Mouse (Mus musculus) testis, postnatal 10 days (tissue): ENCODE results near the gene Ang.

Experiments used
- DNase-seq: peaks from one replicate; pipeline ENCODE4 v3.0.0; 2021; ENCODE audit warnings: low spot score

Ang gene

GRCm38 (mm10) chr14:51090921-51091900 is at the start of gene Ang, which contains the start of gene Rnase4:
Gene Ang (plus strand): TSS chr14:51091150.
Gene Rnase4 (plus strand): TSS chr14:51091077.
- peak; percentile 71 for DNase-seq

GRCm38 (mm10) chr14:51041769-51042168 is 49.2 kb upstream of the Ang start, which contains the start of gene Rnase9:
Gene Rnase9 (minus strand): TSS chr14:51041869.
- DNase-seq, result no peak

- DNase-seq, result no peak
Observed at GRCm38 (mm10) chr14:51047846-51048245, 43.1 kb upstream of the Ang start.

- no peak for DNase-seq
Observed at GRCm38 (mm10) chr14:51050063-51050462, 40.9 kb upstream of the Ang start, which contains the start of gene Rnase11. Gene Rnase11 (minus strand): TSS chr14:51050163.

GRCm38 (mm10) chr14:51051941-51052340 is 39.0 kb upstream of the Ang start:
- DNase-seq, result no peak

- no peak for DNase-seq
Observed at GRCm38 (mm10) chr14:51053176-51053575, 37.8 kb upstream of the Ang start.

- DNase-seq, result no peak
Observed at GRCm38 (mm10) chr14:51054243-51055237, 36.4 kb upstream of the Ang start.

GRCm38 (mm10) chr14:51057401-51057831 is 33.5 kb upstream of the Ang start, which contains the start of gene Rnase12:
Gene Rnase12 (minus strand): TSS chr14:51057661.
- no peak for DNase-seq

- DNase-seq, result no peak
Observed at GRCm38 (mm10) chr14:51060761-51061160, 30.2 kb upstream of the Ang start.

- no peak for DNase-seq
Observed at GRCm38 (mm10) chr14:51068956-51069355, 22.0 kb upstream of the Ang start.

- DNase-seq, result peak; percentile 58
Observed at GRCm38 (mm10) chr14:51069617-51070016, 21.3 kb upstream of the Ang start.

GRCm38 (mm10) chr14:51074335-51074734 is 16.6 kb upstream of the Ang start, which contains the start of gene Olfr750:
Gene Olfr750 (minus strand): TSS chr14:51074435.
- DNase-seq, result no peak

- no peak for DNase-seq
Observed at GRCm38 (mm10) chr14:51079180-51079579, 11.8 kb upstream of the Ang start.

- DNase-seq, result no peak
Observed at GRCm38 (mm10) chr14:51081035-51081434, 9.9 kb upstream of the Ang start.

- peak; percentile 61 for DNase-seq
Observed at GRCm38 (mm10) chr14:51082599-51083581, 8.1 kb upstream of the Ang start.

GRCm38 (mm10) chr14:51083805-51084204 is 7.1 kb upstream of the Ang start:
- DNase-seq, result no peak

- no peak for DNase-seq
Observed at GRCm38 (mm10) chr14:51085086-51085485, 5.9 kb upstream of the Ang start.

- no peak for DNase-seq
Observed at GRCm38 (mm10) chr14:51085911-51086310, 5.0 kb upstream of the Ang start.

- no peak for DNase-seq
Observed at GRCm38 (mm10) chr14:51087762-51088161, 3.2 kb upstream of the Ang start.

GRCm38 (mm10) chr14:51088166-51088969 is 2.6 kb upstream of the Ang start:
- DNase-seq, result peak; percentile 86
